Mouse (Mus musculus): ENCODE measurements around the gene Tbc1d22a. TPM values are rescaled to one million over a fixed set of nuclear protein-coding genes. Genes with fewer than 3 reads are reported as not detected.

The Tbc1d22a gene
- total and polyA plus RNA-seq, 2 experiments from 2014 or later = 13.1 to 20.5 TPM

DNA sequence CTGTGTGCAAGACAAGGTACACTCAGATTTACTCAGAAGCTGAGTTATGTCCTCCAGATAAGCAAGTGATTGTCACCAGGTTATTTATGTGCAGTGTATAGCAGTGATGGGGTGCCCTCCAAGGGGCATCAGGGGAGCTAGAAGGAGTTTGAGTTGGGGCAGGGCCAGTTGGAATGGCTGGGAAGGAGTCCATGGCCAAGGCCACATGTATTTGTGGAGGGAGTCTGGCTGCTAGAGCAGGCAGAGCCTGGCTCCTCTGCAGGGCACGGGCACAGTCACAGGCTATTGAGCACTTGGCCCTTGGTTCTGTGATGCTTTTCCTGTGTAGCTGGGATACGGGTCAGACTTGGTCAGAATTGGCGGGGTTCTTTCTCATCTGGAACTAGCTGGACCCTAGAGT is 80.2 kb downstream of the Tbc1d22a start:
- WGBS = 76% methylated on average over 3 of the region's 3 CpGs

GRCm38 (mm10) chr15:86295722-86296288 is 81.5 kb downstream of the Tbc1d22a start:
- no peak overlapping the region for H3K9ac ChIP-seq

More for the DNA sequence above, 80.2 kb downstream of the Tbc1d22a start:
- no peaks in the 10 kb centered on the region for H3K27me3 ChIP-seq (ENCODE audit: insufficient read depth, low read length)
- TF ChIP-seq CTCF (IDR thresholded peaks at IDR 0.05; ENCODE audit: low read depth) = no peak
- no peak overlapping the region for H3K4me2 ChIP-seq (ENCODE audit: low read depth)
- no peak overlapping the region for H3K4me3 ChIP-seq (ENCODE audit: low read depth, low read length)
- no peak overlapping the region for H3K9ac ChIP-seq
- DNase-seq (no peak), ATAC-seq (no peak)
- peaks cover 7% of the 10 kb centered on the region; the same call in 1 of the 2 replicates for H3K4me1 ChIP-seq (ENCODE audit: insufficient read depth)
- H3K36me3 ChIP-seq (ENCODE audit: insufficient read depth) = no peaks in the 10 kb centered on the region
- H3K9me3 ChIP-seq (ENCODE audit: low read length) = no peaks in the 10 kb centered on the region
- H3K27ac ChIP-seq (ENCODE audit: low read depth, low read length) = no peak overlapping the region

DNA sequence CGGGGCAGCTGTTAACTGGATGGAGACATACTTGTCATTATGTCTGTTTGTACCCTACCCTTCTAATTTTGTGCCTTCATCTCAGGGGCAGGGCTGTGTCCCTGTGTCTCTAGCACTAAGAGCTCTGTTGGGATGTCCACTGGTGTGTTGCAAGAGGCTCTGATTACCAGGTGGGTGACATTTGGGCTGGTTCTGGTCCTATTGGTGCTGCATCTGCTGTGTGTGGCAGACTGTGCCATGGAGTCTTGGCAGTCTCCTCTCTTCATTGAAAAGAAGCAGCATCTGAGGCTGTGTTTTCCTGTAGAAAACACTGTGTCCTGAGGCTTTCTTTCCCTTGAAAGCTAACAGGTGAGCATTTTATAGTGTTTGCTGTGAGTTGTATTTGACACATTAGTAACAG is 83.0 kb downstream of the Tbc1d22a start:
- no peak overlapping the region for H3K4me2 ChIP-seq (ENCODE audit: low read depth)
- H3K27ac ChIP-seq (ENCODE audit: low read depth, low read length) = no peak overlapping the region
- ATAC-seq (no peak), DNase-seq (no peak)
- H3K9ac ChIP-seq = no peak overlapping the region
- no peak for TF ChIP-seq CTCF (IDR thresholded peaks at IDR 0.05; ENCODE audit: low read depth)
- H3K9me3 ChIP-seq (ENCODE audit: low read length) = no peaks in the 10 kb centered on the region
- peaks cover 7% of the 10 kb centered on the region; the same call in 1 of the 2 replicates for H3K4me1 ChIP-seq (ENCODE audit: insufficient read depth)
- no peaks in the 10 kb centered on the region for H3K36me3 ChIP-seq (ENCODE audit: insufficient read depth)
- WGBS = 97% methylated on average over 1 of the region's 1 CpGs
- no peak overlapping the region for H3K4me3 ChIP-seq (ENCODE audit: low read depth, low read length)
- no peaks in the 10 kb centered on the region for H3K27me3 ChIP-seq (ENCODE audit: insufficient read depth, low read length)

More at GRCm38 (mm10) chr15:86295722-86296288, 81.5 kb downstream of the Tbc1d22a start:
- Histone ChIP-seq H3K4me1 (ENCODE audit: insufficient read depth) (peaks cover 7% of the 10 kb centered on the region; the same call in 1 of the 2 replicates), H3K4me3 (ENCODE audit: low read depth, low read length) (no peak overlapping the region), H3K27me3 (ENCODE audit: insufficient read depth, low read length) (no peaks in the 10 kb centered on the region), H3K36me3 (ENCODE audit: insufficient read depth) (no peaks in the 10 kb centered on the region), H3K4me2 (ENCODE audit: low read depth) (no peak overlapping the region), H3K27ac (ENCODE audit: low read depth, low read length) (no peak overlapping the region), H3K9me3 (ENCODE audit: low read length) (no peaks in the 10 kb centered on the region)
- no peak for TF ChIP-seq CTCF (IDR thresholded peaks at IDR 0.05; ENCODE audit: low read depth)
- DNase-seq = no peak
- WGBS = 36% methylated on average over 4 of the region's 4 CpGs
- peak; percentile 65; the same call in 1 of the 2 replicates for ATAC-seq

GRCm38 (mm10) chr15:86303876-86304275 is 89.6 kb downstream of the Tbc1d22a start:
- DNase-seq (no peak), ATAC-seq (peak; percentile 40; the same call in 1 of the 2 replicates)
- Histone ChIP-seq H3K27ac (ENCODE audit: low read depth, low read length) (no peak overlapping the region), H3K36me3 (ENCODE audit: insufficient read depth) (no peaks in the 10 kb centered on the region), H3K4me1 (ENCODE audit: insufficient read depth) (no peaks in the 10 kb centered on the region), H3K4me2 (ENCODE audit: low read depth) (no peak overlapping the region), H3K4me3 (ENCODE audit: low read depth, low read length) (no peak overlapping the region), H3K9ac (no peak overlapping the region), H3K27me3 (ENCODE audit: insufficient read depth, low read length) (no peaks in the 10 kb centered on the region), H3K9me3 (ENCODE audit: low read length) (no peaks in the 10 kb centered on the region)
- 90% methylated on average over 1 of the region's 1 CpGs for WGBS
- TF ChIP-seq CTCF (IDR thresholded peaks at IDR 0.05; ENCODE audit: low read depth) = no peak

GRCm38 (mm10) chr15:86304861-86305260 is 90.6 kb downstream of the Tbc1d22a start:
- no peak overlapping the region for H3K4me3 ChIP-seq (ENCODE audit: low read depth, low read length)
- H3K9me3 ChIP-seq (ENCODE audit: low read length) = no peaks in the 10 kb centered on the region
- H3K4me1 ChIP-seq (ENCODE audit: insufficient read depth) = no peaks in the 10 kb centered on the region
- no peak overlapping the region for H3K4me2 ChIP-seq (ENCODE audit: low read depth)
- ATAC-seq (no peak), DNase-seq (no peak)
- no peaks in the 10 kb centered on the region for H3K36me3 ChIP-seq (ENCODE audit: insufficient read depth)
- no peak overlapping the region for H3K27ac ChIP-seq (ENCODE audit: low read depth, low read length)
- WGBS = 88% methylated on average over 3 of the region's 3 CpGs
- H3K9ac ChIP-seq = no peak overlapping the region
- no peaks in the 10 kb centered on the region for H3K27me3 ChIP-seq (ENCODE audit: insufficient read depth, low read length)
- no peak for TF ChIP-seq CTCF (IDR thresholded peaks at IDR 0.05; ENCODE audit: low read depth)

DNA sequence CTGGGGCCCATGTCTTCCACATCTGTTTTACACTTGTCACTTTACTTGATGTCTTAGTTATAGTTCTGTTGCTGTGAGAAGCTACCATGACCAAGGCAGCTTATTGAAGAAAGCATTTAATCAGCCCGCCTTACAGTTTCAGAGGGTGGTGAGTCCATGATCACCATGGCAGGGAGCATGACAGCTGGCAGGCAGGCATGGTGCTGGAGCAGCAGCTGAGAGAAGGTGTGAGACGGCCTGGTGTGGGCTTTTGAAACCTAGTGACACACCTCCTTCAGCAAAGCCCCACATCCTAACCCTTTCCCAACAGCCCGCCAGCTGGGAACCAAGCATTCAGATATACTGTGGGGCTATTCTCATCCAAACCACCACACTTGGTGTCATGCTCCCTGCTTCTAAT is 91.0 kb downstream of the Tbc1d22a start:
- Histone ChIP-seq H3K4me2 (ENCODE audit: low read depth) (no peak overlapping the region), H3K9me3 (ENCODE audit: low read length) (no peaks in the 10 kb centered on the region), H3K4me1 (ENCODE audit: insufficient read depth) (no peaks in the 10 kb centered on the region), H3K36me3 (ENCODE audit: insufficient read depth) (no peaks in the 10 kb centered on the region), H3K27ac (ENCODE audit: low read depth, low read length) (no peak overlapping the region), H3K9ac (no peak overlapping the region), H3K27me3 (ENCODE audit: insufficient read depth, low read length) (no peaks in the 10 kb centered on the region), H3K4me3 (ENCODE audit: low read depth, low read length) (no peak overlapping the region)
- WGBS = 78% methylated on average over 3 of the region's 3 CpGs
- no peak for ATAC-seq
- no peak for DNase-seq
- no peak for TF ChIP-seq CTCF (IDR thresholded peaks at IDR 0.05; ENCODE audit: low read depth)

DNA sequence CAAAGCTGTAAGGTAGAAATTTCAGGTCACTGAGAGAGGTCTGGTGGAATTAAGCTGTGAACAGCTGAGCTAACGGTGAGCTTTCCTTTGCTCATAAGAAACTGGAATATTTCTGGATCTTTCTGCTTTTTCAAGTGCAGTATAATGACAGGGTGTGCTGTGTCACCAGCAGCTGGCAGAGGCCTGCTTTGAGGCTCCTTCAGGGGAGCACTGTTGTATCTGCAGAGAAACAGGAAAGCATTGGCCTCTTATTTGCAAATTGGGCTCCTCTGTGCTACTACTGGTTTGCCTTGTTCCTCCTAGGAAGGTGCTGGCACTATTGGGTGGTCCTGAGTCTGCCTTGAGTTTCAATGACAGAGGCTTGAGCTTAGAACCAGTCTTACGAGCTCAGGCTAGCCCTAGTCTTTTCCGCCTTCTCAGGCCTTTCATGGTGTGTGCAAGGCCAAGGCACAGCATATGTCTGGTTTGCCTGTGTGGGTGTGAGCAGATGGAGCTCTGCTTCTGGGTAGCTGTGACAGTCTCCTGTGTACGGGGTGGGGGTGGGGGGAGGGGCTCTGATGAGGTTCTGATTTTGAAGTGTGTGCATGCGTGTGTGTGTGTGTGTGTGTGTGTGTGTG is 95.1 kb downstream of the Tbc1d22a start:
- Histone ChIP-seq H3K27ac (ENCODE audit: low read depth, low read length) (no peak overlapping the region), H3K27me3 (ENCODE audit: insufficient read depth, low read length) (no peaks in the 10 kb centered on the region), H3K9me3 (ENCODE audit: low read length) (no peaks in the 10 kb centered on the region), H3K9ac (no peak overlapping the region), H3K4me3 (ENCODE audit: low read depth, low read length) (no peak overlapping the region), H3K4me2 (ENCODE audit: low read depth) (no peak overlapping the region), H3K4me1 (ENCODE audit: insufficient read depth) (no peaks in the 10 kb centered on the region), H3K36me3 (ENCODE audit: insufficient read depth) (peaks cover 6% of the 10 kb centered on the region; the same call in 1 of the 2 replicates)
- DNase-seq (no peak), ATAC-seq (no peak; the same call in 1 of the 2 replicates)
- 60% methylated on average over 5 of the region's 5 CpGs for WGBS
- no peak for TF ChIP-seq CTCF (IDR thresholded peaks at IDR 0.05; ENCODE audit: low read depth)
